Mouse (Mus musculus) retina, postnatal 1 day (tissue): Measurements from ENCODE around the gene BC024063.
"Not testable (repeated sequence)": the region's sequence is repeated elsewhere in the genome, so short reads cannot be mapped to it uniquely, and the experiment has no call there.

Source experiments
- DNase-seq: peaks from one replicate; pipeline ENCODE4 v3.0.0-alpha.2; 2012

Gene BC024063

GRCm38 (mm10) chr10:82082728-82083621 lies at the start of gene BC024063:
Gene BC024063, plus strand, starts transcription at chr10:82083353.
- DNase-seq: peak; percentile 94

- DNase-seq: peak; percentile 57
These were observed 41.0 kb upstream of the BC024063 start for GRCm38 (mm10) chr10:82042191-82042590.

GRCm38 (mm10) chr10:82046603-82047002 lies 36.5 kb upstream of the BC024063 start:
- DNase-seq: no peak

GRCm38 (mm10) chr10:82047597-82048459 lies 35.3 kb upstream of the BC024063 start, which contains the start of gene Zfp873:
Gene Zfp873, plus strand, starts transcription at chr10:82048123.
- DNase-seq: peak; percentile 97

GRCm38 (mm10) chr10:82048460-82048804 lies 34.7 kb upstream of the BC024063 start:
- DNase-seq: not testable (repeated sequence)

GRCm38 (mm10) chr10:82083622-82083971 lies 444 bp downstream of the BC024063 start:
- peak; percentile 21 for DNase-seq

- no peak for DNase-seq
These were observed 34.1 kb downstream of the BC024063 start for GRCm38 (mm10) chr10:82117206-82117605.

GRCm38 (mm10) chr10:82127850-82128401 lies 44.8 kb downstream of the BC024063 start, which contains the start of gene AU041133:
Gene AU041133, plus strand, starts transcription at chr10:82128013.
- peak; percentile 96 for DNase-seq

- DNase-seq: no peak
These were observed 62.1 kb downstream of the BC024063 start for GRCm38 (mm10) chr10:82145282-82145681.

- no peak for DNase-seq
These were observed 64.4 kb downstream of the BC024063 start for GRCm38 (mm10) chr10:82147571-82147970.
